Mouse (Mus musculus) macrophage (primary cell): ENCODE data around the gene Myod1. TPM values are rescaled to one million over a fixed set of nuclear protein-coding genes. Genes with fewer than 3 reads are reported as not detected.

Source experiments
- H3K27ac ChIP-seq: fragments of 350-480 bp; formaldehyde crosslinking; 2 replicates; pipeline ENCODE4 v1.9.0; 2021
- H3K36me3 ChIP-seq: fragments of 350-480 bp; formaldehyde crosslinking; 2 replicates; pipeline ENCODE4 v1.9.0; 2021; ENCODE audit errors: inconsistent target
- H3K4me3 ChIP-seq: fragments of 350-480 bp; formaldehyde crosslinking; 2 replicates; pipeline ENCODE4 v1.9.0; 2021; ENCODE audit errors: inconsistent target
- H3K79me2 ChIP-seq: fragments of 350-480 bp; formaldehyde crosslinking; 2 replicates; pipeline ENCODE4 v1.9.0; 2021; ENCODE audit errors: inconsistent target
- WGBS: methylation state at CpG from one replicate; pipeline ENCODE4 v1.1.7; 2026; ENCODE audit warnings: inconsistent platforms; ENCODE audit not compliant: missing documents; 5-methylcytosine and 5-hydroxymethylcytosine counted together
- polyA plus RNA-seq: library from polyadenylated mRNA; stranded (reverse); fragments of 250-400 nt; gene quantifications from 3 replicates; pipeline ENCODE4 v1.2.4, GENCODE M21; 2018; ENCODE audit warnings: inconsistent platforms

Gene Myod1
- polyA plus RNA-seq, 1 experiment from 2014 or later: not detected

DNA sequence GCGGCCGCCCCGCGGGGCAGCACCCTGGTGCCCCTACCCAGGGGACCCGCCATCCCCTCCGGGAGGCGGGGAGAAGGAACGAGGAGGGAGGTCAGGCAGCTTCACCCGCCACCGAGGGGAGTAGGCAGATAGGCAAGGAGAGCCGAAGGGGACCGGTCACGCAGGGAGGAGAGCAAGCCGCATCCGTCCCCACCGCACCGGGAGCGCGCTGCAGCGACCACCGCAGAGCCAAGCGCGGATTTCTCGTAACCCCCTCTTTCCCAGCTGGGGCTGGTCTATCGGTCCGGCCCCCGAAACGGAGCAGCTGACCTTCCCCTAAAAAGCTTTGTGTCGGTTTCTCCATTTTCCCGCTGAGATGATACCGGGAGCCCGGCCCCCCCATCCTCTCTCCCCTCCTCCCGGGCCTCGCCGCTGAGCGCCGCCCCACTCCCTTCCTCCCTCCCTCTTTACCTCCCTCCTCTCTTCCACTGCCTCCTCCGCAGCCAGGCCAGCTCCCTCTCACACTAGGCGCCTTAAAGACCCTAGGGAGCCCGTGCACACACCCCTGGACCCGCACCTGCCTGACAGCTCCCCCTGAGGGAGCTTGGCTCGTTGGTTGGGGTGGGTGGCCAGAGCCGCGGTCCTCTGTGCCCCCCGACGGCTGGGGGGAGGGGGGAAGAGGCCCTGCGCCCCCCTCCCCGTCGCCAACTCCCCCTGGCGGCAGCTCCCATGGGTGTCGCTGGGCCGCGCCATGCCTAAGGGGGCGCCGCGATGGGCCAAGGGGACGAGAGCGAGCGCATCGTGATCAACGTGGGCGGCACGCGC is 20.9 kb downstream of the Myod1 start:
- no peak overlapping the region for H3K4me3 ChIP-seq
- H3K27ac ChIP-seq: no peak overlapping the region
- 8% methylated on average over 64 of the region's 64 CpGs for WGBS
- H3K79me2 ChIP-seq: no peaks in the 10 kb centered on the region
- H3K36me3 ChIP-seq: no peaks in the 10 kb centered on the region

- 20% methylated on average over 70 of the region's 70 CpGs for WGBS
- Histone ChIP-seq H3K27ac (no peak overlapping the region), H3K36me3 (no peaks in the 10 kb centered on the region), H3K79me2 (no peaks in the 10 kb centered on the region), H3K4me3 (no peak overlapping the region)
Measured at GRCm38 (mm10) chr7:46397732-46398333, 21.6 kb downstream of the Myod1 start.

GRCm38 (mm10) chr7:46398612-46399011 is 22.3 kb downstream of the Myod1 start:
- Histone ChIP-seq H3K27ac (no peak overlapping the region), H3K4me3 (no peak overlapping the region), H3K36me3 (no peaks in the 10 kb centered on the region), H3K79me2 (no peaks in the 10 kb centered on the region)
- 28% methylated on average over 4 of the region's 4 CpGs for WGBS

GRCm38 (mm10) chr7:46399676-46400075 is 23.4 kb downstream of the Myod1 start:
- H3K36me3 ChIP-seq: no peaks in the 10 kb centered on the region
- H3K79me2 ChIP-seq: no peaks in the 10 kb centered on the region
- no peak overlapping the region for H3K4me3 ChIP-seq
- H3K27ac ChIP-seq: no peak overlapping the region
- WGBS: 90% methylated on average over 1 of the region's 1 CpGs

DNA sequence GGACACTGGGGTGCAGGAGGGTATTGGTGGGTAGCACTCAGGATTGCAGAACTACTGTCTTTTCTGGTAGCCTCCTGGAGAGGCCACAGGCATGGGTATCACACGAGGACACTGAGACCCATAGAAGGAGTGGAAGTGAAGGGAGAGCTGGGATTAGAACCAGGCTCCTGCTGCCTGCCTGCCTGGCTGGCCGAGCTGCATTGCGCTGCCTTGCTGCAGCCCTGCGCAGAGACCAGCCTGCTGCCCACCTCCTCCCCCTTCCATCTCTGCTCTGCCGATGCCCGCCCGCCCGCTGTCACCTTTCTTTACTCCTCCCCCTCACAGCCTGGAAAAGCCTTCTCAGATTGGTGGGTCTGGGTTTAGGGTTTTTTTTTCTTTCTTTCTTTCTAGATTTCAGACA is 24.1 kb downstream of the Myod1 start:
- Histone ChIP-seq H3K4me3 (no peak overlapping the region), H3K27ac (no peak overlapping the region), H3K79me2 (no peaks in the 10 kb centered on the region), H3K36me3 (no peaks in the 10 kb centered on the region)
- 68% methylated on average over 8 of the region's 8 CpGs for WGBS

- Histone ChIP-seq H3K4me3 (no peak overlapping the region), H3K27ac (no peak overlapping the region), H3K36me3 (no peaks in the 10 kb centered on the region), H3K79me2 (no peaks in the 10 kb centered on the region)
- 69% methylated on average over 3 of the region's 3 CpGs for WGBS
Measured at GRCm38 (mm10) chr7:46401371-46402180, 25.3 kb downstream of the Myod1 start.

- 90% methylated on average over 15 of the region's 15 CpGs for WGBS
- no peaks in the 10 kb centered on the region for H3K36me3 ChIP-seq
- no peaks in the 10 kb centered on the region for H3K79me2 ChIP-seq
- H3K27ac ChIP-seq: no peak overlapping the region
- H3K4me3 ChIP-seq: no peak overlapping the region
Measured at GRCm38 (mm10) chr7:46403616-46404485, 27.6 kb downstream of the Myod1 start.

DNA sequence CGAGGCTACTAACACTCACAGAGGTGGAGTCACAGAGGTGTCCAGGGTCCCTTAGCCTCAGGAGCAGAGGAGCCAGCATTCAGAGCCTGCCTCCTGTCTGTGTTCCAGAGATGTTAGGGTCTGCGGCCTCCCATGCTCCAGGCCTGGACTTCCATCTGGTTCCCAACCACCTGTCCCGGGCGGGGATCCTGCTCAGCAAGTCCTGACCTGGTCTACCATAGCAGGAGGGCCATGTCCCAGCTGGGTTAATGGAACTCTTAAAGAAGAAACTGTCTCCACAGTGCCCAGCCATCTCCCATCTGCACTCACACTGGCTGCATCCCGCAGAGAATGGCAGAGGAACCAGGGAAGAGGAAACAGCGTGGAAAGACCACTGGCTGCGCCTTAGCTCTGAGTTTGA is 28.5 kb downstream of the Myod1 start:
- H3K27ac ChIP-seq: no peak overlapping the region
- WGBS: 81% methylated on average over 7 of the region's 7 CpGs
- H3K4me3 ChIP-seq: no peak overlapping the region
- no peaks in the 10 kb centered on the region for H3K36me3 ChIP-seq
- H3K79me2 ChIP-seq: no peaks in the 10 kb centered on the region

DNA sequence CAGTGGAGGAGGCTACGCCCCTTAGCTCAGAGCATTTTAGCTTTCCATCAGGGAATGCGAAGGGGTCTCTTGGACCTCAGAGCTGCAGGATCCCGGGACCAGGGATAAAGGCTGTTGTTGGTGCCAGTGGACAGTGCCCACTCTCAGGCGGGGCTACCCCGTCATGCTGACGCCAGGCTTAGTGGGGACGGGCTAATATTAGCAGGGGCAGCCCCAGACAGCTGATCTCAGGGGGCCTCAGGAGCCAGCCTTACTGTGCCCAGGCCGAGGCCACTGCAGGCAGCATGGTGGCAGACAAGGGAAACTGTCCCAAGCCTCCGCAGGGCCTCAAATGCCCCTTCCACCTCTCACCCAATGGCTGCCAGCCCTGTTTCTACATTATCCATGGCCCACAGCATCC is 32.3 kb downstream of the Myod1 start:
- WGBS: 88% methylated on average over 9 of the region's 9 CpGs
- no peaks in the 10 kb centered on the region for H3K36me3 ChIP-seq
- H3K27ac ChIP-seq: no peak overlapping the region
- no peaks in the 10 kb centered on the region for H3K79me2 ChIP-seq
- no peak overlapping the region for H3K4me3 ChIP-seq

DNA sequence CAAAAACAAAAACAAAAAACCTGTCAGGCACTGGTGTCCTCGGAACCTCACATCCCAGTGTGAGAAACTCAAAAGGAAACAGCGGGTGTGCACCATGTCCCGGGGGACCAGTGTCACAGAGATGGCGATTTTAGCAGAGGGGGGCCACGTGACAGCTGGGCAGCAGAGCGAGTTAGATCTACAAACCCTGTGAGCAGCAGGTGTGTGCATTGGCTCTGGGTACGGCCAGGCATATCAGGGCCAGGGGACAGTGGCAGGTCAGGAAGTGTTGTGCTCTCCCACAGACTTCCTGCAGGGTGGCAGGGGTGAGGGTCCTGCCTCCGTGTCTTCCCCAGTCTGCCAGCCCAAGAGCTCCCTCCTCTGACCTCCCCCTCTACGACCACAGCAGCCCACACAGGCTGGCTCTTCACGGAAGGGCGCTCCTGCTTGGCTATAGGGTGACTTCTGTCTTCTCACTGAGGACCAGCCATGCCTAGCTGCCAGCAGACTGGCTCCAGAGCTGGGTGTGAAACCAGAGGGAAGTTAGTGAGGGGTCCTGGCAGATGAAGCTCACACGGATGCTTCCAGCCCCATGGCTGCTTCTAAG is 33.0 kb downstream of the Myod1 start:
- H3K36me3 ChIP-seq: no peaks in the 10 kb centered on the region
- H3K4me3 ChIP-seq: no peak overlapping the region
- no peak overlapping the region for H3K27ac ChIP-seq
- no peaks in the 10 kb centered on the region for H3K79me2 ChIP-seq
- 13% methylated on average over 12 of the region's 12 CpGs for WGBS

DNA sequence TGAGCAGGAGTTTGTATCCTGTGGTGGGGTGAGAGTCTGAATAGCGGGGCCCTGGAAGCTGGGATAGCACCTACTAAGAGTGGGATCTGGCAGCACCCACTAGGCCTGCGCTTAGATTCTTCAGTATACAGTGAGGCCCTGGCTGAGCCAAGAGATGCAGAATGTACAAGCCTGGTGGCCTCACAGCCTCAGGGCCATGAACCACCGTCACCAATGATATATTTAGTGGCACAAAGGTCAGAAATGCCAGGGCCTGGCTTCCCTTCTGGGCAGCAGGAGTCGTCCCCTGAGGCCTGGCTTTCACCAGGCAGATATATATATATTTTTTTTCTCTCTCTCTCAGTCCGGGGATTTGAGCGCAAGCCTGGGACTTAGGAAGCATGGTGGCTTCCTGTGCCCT is 34.5 kb downstream of the Myod1 start:
- Histone ChIP-seq H3K4me3 (no peak overlapping the region), H3K27ac (no peak overlapping the region), H3K79me2 (no peaks in the 10 kb centered on the region), H3K36me3 (no peaks in the 10 kb centered on the region)
- WGBS: 83% methylated on average over 5 of the region's 6 CpGs

DNA sequence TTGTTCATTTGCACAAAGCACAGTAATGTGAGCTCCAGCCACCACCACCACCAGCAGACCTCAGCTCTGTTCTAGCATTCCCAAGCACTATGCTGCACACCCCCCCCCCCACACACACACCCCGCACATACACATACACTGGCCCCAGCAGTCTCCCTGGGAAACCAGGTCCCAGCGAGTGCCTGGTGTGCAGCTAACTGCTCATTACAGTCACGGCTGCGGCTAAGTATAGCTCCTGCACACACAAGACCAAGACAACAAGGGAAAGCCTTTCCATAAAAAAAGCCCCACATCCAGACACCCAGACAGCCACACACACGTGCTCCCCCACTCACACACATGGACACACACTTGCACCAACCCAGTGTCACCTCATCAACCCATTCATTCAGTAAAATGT is 36.5 kb downstream of the Myod1 start:
- no peaks in the 10 kb centered on the region for H3K36me3 ChIP-seq
- H3K79me2 ChIP-seq: no peaks in the 10 kb centered on the region

DNA sequence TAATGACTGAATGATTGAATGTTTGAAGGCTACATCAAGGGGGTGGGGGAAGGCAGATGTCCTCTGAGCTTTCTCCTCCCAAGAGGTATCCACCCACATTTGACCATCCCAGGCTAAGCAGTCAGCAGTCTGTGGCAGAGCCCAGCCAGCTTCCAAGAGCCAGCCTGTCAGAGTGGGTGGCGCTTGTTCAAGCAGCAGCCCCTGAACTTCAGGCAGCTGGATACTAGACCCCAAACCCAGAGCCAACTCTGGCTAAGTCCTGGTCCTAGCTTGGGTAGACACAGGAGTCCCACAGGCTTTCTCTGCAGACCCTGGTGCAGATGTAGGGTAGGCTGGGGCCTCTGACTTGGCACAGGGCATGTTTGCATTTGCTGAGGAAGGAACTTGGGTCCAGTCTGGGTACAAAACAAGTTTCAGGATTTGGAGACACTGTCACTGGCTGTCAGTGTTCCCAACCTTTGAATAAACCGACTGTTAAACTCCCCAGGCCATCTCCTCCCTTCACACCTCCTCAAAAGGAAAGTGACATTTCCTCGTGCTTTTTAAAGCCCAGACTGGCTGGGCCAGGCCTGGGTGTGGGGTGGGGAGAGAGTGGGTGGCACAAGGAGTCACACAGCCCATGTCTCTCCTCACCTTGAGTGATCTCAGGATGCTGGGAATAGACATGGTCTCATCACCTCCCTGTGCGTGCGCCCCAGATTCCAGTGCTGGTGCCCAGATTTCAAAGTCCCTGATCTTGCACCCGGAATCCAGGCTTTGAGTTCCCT is 37.9 kb downstream of the Myod1 start:
- H3K36me3 ChIP-seq: no peaks in the 10 kb centered on the region
- no peaks in the 10 kb centered on the region for H3K79me2 ChIP-seq
- no peak overlapping the region for H3K27ac ChIP-seq
- no peak overlapping the region for H3K4me3 ChIP-seq
- 63% methylated on average over 6 of the region's 6 CpGs for WGBS

More for the DNA sequence above, 36.5 kb downstream of the Myod1 start:
- H3K4me3 ChIP-seq: no peak overlapping the region
- WGBS: 92% methylated on average over 5 of the region's 5 CpGs
- no peak overlapping the region for H3K27ac ChIP-seq
